Mouse (Mus musculus) urinary bladder, postnatal 4 days (tissue): Measurements from ENCODE around the gene Cfap77.
A peak's percentile ranks its signal among the peaks of the same experiment; 100 is the strongest.
"Not testable (repeated sequence)": the region's sequence is repeated elsewhere in the genome, so short reads cannot be mapped to it uniquely, and the experiment has no call there.

Experiments
- DNase-seq, 2 experiments: peaks; one replicate each; pipeline ENCODE4 v3.0.0; 2021 to 2022; ENCODE audit warnings: low spot score in 2 of 2

Cfap77 gene

DNA sequence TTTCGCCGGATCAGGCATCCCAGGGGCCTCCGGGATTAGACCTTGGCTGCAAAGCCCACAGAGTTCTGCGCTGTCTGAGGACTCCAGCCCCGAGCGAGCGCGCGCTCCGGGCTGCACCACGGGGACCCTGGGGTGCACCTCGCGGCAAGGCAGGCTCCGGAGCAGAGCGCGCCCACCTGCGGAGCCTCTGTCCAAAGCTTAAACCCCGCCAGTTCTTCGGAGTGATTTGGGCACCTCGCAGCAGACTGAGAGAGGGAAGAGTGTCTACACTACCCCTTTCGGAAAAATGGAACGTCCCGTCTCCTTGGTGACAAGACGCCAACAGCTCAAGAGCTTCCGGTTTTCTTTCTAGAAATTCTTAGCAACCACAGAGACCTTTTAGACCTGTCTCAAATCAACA, at the start of gene Cfap77:
Cfap77 (minus strand) TSS at position 76 of the 400 bp plus-strand sequence.
- DNase-seq, result peak in 1 of 2 experiments; percentile 37

DNA sequence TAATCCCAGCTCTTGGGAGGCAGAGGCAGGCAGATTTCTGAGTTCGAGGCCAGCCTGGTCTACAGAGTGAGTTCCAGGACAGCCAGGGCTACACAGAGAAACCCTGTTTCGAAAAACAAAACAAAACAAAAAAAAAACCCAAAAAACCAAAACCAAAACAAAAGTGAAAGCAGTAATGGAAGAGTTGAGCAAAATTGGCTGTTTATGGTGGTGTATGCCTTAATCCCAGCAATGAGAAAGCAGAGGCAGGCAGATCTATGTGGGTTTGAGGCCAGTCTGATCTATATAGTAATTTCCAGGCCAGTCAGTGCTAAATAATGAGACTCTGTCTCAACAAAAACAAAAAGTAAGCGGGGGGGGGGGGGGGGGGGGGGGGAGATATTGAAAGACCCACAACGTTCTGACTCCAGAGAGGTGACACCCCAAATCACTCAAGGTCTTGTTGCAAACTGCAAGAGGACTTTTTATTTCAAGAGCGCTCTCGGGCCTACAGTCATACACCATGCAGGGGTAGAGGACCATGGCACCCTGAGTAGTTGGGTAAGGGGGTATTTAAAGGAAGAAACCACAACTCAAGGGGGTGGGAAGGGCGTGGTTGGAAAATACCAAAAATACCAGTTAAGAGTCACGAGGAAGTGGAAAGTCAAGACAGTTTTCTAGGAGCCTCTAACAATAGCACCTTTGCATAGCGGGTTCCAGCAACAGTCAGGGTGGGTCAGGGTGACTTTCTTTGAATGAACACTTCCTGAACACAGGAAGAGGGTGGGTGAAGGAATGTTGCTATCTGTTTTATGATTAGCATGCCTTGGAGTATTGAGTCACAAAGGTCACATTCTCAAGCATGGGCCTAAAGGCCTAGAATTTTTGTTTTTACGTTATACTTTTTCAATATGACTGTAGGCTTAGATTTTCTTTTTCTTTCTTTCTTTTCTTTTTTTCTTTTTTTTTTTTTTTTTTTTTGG, 47.8 kb upstream of the Cfap77 start:
- not testable (repeated sequence) for DNase-seq

DNA sequence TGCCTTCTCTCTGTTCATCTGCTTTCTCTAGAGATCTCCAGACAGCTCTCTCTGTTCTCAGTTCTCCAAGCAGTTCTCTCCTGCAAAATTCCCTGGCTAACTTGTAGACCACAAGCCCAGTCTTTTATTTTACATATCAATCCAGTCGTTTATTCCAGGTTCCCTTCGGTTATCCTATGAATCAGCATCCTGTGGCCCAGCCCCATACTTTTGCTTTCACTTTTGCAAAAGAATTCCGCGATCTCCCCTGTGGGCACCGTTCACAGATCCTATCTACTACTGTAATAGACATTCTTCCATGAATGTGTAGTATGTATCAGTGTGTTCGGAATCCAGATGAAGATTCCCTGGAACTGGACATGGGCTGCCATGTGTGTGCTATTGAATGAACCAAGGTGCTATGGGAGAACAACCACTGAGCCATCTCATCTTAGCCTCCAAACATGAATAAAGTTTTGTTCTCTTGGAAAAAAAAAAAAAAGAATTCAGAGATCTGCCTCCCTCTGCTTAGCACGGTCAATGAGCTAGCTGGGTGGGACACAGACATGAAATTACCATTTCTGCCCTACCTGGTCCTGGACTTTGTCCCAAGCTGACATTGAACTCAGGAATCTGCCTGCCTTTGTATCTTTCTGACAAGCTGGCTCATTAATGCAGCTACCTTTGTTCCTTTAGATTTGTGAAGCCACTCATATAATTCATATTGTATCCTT, 46.1 kb upstream of the Cfap77 start:
- DNase-seq, result no peak

- no peak for DNase-seq
Observed at GRCm38 (mm10) chr2:29099646-29100045, 44.8 kb upstream of the Cfap77 start.

DNA sequence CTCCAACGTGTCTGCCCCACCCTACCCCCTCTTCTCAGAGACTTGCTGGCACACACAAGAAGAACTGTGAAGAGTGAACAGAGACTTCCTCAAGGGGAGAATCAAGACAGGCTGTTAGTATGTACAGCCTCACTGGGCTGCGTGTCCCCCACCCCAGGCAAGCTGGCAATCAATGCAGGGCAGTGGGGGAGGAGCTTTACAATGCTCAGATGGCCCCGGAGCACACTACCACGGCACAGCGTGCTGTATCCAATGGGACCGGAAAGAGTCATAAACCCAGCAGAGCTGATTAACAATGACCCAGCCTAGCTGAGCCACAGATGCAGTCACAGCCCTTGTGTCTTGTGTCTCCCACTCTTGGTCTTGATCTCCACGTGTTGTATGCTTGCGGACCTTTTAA, 43.9 kb upstream of the Cfap77 start:
- DNase-seq, result no peak

DNA sequence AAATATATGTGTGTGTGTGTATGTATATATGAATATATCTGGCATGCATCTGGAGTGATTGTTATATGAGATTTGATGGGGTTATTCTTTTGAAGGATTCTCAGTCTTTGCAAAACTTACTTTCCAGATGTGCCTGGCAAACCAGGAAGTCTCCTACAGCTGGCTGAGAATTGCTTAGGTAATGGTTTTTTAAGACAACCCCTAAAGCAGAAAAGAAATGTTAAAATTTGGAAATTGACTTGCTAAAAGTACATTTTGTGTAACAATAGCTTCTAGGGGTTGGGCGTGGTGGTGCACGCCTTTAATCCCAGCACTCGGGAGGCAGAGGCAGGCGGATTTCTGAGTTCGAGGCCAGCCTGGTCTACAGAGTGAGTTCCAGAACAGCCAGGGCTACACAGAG, 43.1 kb upstream of the Cfap77 start:
- DNase-seq, result not testable (repeated sequence)

DNA sequence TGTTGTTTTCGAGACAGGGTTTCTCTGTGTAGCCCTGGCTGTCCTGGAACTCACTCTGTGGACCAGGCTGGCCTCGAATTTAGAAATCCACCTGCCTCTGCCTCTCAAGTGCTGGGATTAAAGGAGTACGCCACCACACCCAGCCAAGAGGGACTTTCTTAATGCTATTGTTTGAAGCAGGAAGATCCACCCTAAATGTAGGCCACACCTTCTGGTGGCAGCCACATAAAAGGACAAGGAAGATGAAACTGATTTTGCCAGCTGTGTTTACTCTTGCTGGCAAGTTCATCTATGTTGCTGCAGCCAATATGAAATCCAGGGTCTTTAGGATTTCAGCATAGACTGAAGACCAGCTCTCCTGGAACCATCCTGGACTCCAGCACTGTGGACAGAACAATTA, 42.6 kb upstream of the Cfap77 start:
- no peak for DNase-seq

DNA sequence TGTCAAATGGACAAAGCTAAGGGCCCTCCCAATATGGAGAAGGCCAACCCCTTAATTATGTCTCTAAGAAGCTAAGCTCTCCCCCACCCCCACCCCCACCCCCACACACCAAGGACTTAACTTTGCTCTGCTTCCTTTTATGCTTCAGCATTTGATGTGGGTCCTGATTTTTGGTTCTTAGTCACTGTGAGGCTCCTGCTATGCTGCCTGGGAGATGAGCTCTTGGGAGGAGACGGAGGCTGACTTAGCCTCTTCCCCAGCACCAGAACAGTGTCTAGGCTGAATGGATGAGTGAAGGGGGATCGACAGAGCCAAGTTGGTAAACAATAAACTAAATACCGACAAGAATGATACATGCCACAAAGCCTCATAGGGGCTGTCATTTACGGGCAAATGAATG, 41.9 kb upstream of the Cfap77 start:
- DNase-seq, result no peak

DNA sequence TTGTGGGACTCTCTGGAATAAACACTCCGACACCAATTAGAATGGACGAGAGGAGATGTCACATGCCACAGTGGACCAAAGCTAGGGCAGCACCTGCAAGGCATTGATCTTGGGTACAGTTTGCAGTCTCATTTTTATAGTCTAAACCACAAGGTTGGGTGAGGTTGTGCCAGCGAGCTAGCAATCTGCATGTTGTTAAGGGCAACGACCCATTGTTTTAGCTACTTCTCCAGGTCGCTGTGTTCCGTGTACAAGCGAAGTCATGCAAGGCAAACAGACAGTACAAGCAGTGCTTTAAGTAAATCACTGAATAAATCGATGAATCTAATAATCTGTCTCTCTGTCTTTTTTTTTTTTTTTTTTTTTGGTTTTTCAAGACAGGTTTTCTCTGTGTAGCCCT, 40.8 kb upstream of the Cfap77 start:
- no peak for DNase-seq

GRCm38 (mm10) chr2:29089276-29089675, 34.4 kb upstream of the Cfap77 start:
- not testable (repeated sequence) for DNase-seq

DNA sequence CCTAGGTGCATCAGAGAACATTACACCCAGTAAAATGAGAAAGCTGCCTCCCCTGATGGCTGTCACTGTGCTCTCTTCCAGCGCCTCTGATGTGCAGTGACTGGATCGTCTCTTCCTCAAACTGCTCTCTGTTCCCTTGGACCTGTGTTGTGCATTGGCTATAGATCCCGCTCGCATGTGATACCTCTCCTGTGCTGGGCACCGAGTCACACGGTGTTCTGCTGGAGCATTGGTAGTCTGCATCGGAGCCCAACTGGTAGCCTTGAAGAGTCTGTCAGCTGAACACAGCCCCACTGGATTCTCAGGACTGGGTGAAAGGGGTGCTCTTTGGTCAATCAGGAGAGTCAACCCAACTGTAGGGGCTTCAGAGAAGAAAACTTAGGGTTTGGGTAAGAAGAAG, 31.2 kb upstream of the Cfap77 start:
- no peak for DNase-seq

GRCm38 (mm10) chr2:29081965-29082364, 27.1 kb upstream of the Cfap77 start:
- DNase-seq, result no peak

GRCm38 (mm10) chr2:29076226-29076625, 21.4 kb upstream of the Cfap77 start:
- DNase-seq, result no peak

GRCm38 (mm10) chr2:29075331-29076070, 20.6 kb upstream of the Cfap77 start:
- DNase-seq, result no peak

- no peak for DNase-seq
Observed at GRCm38 (mm10) chr2:29074676-29075075, 19.8 kb upstream of the Cfap77 start.

GRCm38 (mm10) chr2:29066410-29066809, 11.5 kb upstream of the Cfap77 start:
- DNase-seq, result no peak

DNA sequence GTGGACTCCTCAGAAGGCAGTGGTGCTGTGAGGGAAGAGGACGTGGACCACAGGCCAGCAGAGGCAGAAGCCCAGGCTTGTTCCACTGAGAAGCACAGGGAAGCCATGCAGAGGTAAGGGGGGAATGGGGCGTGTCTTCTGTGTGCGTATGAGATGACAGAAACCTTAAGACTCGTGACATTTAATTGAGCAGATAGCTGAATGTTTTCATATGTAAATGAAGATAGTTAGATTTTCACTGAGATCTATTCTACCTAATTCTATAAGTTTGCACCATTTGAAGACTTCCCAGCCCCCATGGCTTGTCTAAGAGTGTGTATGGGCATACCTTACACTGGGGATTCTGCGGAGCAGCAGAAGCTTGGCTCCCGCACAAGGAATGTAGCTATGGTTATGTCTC, 10.9 kb upstream of the Cfap77 start:
- no peak for DNase-seq

DNA sequence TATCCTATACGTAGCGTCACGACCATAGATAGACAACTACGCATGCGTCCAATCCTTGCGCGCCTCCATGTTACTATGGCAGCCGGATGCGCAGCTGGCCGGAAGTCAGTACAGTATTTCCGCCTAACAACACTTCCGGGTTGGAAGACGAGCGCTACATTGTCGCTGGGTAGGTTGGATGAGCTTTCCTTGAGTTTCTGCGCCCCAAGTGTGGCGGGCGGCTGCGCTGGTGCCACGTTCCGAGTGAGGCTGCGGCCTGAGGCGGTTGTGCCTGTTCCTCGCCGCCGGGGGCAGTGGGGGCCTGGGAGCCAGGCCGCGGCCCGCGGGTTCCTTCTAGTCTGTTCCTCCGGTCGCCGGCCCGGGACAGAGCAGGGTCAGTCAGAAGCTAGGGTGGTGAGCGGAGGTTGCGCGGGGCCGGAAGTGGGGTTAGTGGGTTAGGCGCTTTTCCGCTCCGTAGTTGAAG, 5.3 kb upstream of the Cfap77 start, which contains the start of gene Ttf1:
Ttf1 (plus strand) TSS at position 128 of the 463 bp plus-strand sequence.
- DNase-seq, result peak; percentile 84 to 89

DNA sequence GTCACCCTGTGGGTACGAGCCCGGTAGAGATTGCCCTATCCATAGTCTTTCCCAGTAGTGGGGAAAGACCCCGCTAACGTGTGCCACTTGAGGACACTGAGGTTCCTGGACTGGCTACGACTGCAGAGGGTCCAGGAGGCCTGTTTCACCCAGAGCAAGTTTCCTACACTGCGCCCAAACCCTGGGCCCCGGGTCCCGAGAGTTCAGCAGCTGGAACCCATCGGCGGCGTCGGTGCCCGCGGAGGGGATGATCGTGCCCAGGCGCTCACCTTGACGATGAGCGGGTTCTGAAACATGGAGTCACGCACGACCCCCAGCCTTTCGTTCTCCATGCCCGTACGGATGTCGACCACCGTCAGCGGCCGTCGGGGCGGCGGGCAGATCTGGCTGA, 326 bp downstream of the Cfap77 start:
- DNase-seq, result no peak

DNA sequence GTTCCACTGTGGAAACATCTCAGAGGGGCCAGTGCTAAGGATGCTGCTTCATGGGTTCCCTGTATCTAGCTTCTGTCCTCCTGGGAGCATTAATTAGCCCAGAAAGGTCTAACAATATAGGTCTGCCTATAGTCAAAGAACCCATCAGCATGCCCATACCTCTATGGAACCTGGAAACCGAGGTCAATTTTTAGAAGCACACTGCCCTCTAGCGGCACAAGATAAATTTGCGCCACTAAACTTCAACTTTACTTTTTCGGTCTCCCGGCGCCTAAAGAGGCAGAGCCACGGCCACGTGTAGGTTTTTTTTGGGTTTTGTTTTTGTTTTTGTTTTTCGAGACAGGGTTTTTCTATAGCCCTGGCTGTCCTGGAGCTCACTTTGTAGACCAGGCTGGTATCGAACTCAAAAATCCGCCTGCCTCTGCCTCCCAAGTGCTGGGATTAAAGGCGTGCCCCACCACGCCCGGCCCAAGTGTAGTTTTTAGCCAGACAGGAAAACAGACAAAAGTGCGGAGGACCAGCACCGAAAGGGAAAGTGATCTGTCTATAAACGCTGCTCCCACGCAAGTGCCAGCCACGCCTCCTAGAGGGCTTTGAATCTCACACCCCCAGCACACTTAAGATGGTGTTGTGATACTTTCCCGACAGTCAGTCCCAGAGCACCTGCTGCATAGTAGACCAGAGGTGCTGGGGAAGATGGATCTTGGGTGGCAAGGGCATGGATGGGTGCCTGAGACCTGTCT, 893 bp downstream of the Cfap77 start:
- peak in 1 of 2 experiments; percentile 37 for DNase-seq

DNA sequence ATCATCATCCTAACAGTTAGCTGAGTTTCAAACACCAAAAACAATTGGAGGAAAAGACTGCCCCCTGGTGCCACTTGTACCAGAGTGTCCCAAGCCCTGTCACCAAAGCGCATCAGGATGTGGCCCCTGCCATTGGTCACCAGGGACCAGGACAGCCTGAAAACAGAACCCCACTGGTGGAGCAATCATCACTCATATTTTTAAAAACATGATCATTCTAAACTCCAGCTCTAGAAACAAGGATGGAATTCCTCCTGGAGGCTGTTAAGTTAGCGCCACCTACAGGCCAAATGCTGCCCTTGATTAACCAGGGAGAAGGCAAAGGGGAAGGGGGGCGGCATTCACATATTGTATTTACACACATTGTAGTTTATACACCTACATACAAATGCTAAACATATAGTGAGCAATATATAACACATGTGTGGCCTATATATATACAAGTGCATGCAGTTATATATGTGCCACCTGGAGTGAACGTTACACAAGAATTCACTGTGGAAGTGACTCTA, 1.9 kb downstream of the Cfap77 start:
- DNase-seq, result peak in 1 of 2 experiments; percentile 23
